Mouse (Mus musculus) hindbrain, embryonic 14.5 days (tissue): ENCODE results near the gene Trim44. TPM values are rescaled to one million over a fixed set of nuclear protein-coding genes. Genes with fewer than 3 reads are reported as not detected.

ENCODE experiments used
- ATAC-seq: fragments of 200-750 bp; cut with Nextera tagmentation; 2 replicates; pipeline ENCODE4 v1.8.0; 2017; ENCODE audit warnings: moderate number of reproducible peaks, mild to moderate bottlenecking, moderate TSS enrichment, moderate library complexity; ENCODE audit not compliant: low FRiP score
- DNase-seq: peaks from one replicate; pipeline ENCODE4 v3.0.0-alpha.2; 2015; ENCODE audit warnings: low spot score
- H3K27ac ChIP-seq: fragments of 300-500 bp; sonication (generic); 2 replicates; pipeline ENCODE4 v1.5.1; 2014; ENCODE audit warnings: mild to moderate bottlenecking, moderate library complexity
- H3K27me3 ChIP-seq: fragments of 300-500 bp; sonication (generic); 2 replicates; pipeline ENCODE4 v1.6.1; 2014; ENCODE audit warnings: mild to moderate bottlenecking, low read length, mixed read lengths; ENCODE audit not compliant: control insufficient read depth, insufficient read depth
- H3K36me3 ChIP-seq: fragments of 300-500 bp; sonication (generic); replicated peaks from 2 replicates; pipeline ENCODE4 v1.6.1; 2014; ENCODE audit not compliant: control insufficient read depth, insufficient read depth
- H3K4me1 ChIP-seq: fragments of 300-500 bp; sonication (generic); replicated peaks from 2 replicates; pipeline ENCODE4 v1.6.1; 2014; ENCODE audit warnings: antibody characterized with exemption, low read length, mixed read lengths; ENCODE audit not compliant: control insufficient read depth, insufficient read depth
- H3K4me2 ChIP-seq: fragments of 300-500 bp; sonication (generic); replicated peaks from 2 replicates; pipeline ENCODE4 v1.6.1; 2014; ENCODE audit warnings: mild to moderate bottlenecking, moderate library complexity
- H3K4me3 ChIP-seq: fragments of 300-500 bp; sonication (generic); replicated peaks from 2 replicates; pipeline ENCODE4 v1.5.1; 2014; ENCODE audit warnings: mild to moderate bottlenecking, low read length
- H3K9ac ChIP-seq: fragments of 300-500 bp; sonication (generic); 2 replicates; pipeline ENCODE4 v1.6.1; 2014
- H3K9me3 ChIP-seq: fragments of 300-500 bp; sonication (generic); 2 replicates; pipeline ENCODE4 v1.6.1; 2016; ENCODE audit warnings: low read length; ENCODE audit not compliant: control insufficient read depth
- WGBS: fragments of 180-500 bp; shearing (Covaris S2); extraction: QIAGEN DNeasy Blood & Tissue Kit; methylation state at CpG from one replicate; pipeline ENCODE4 v1.1.7; 2014; 5-methylcytosine and 5-hydroxymethylcytosine counted together
- polyA plus RNA-seq: library from polyadenylated mRNA; unstranded; fragments of >200 nt; fragmentation: Nextera tagmentation; extraction: Ambion mirVana; gene quantifications from 2 replicates; pipeline ENCODE4 v1.2.1, GENCODE M21; 2014

Gene Trim44
- polyA plus RNA-seq, 1 experiment from 2014 or later = 74.2 TPM

- no peak for DNase-seq
- Histone ChIP-seq H3K27me3 (no peaks in the 10 kb centered on the region), H3K9me3 (no peaks in the 10 kb centered on the region), H3K9ac (no peak overlapping the region), H3K4me3 (no peak overlapping the region), H3K36me3 (no peaks in the 10 kb centered on the region), H3K27ac (no peak overlapping the region), H3K4me2 (no peak overlapping the region), H3K4me1 (no peaks in the 10 kb centered on the region)
- 70% methylated on average over 3 of the region's 3 CpGs for WGBS
- ATAC-seq = no peak
Observed at GRCm38 (mm10) chr2:102287369-102287768, 120.3 kb downstream of the Trim44 start.

- Histone ChIP-seq H3K9ac (no peak overlapping the region), H3K9me3 (no peaks in the 10 kb centered on the region), H3K4me2 (no peak overlapping the region), H3K4me1 (peaks cover 8% of the 10 kb centered on the region; the same call in 1 of the 2 replicates), H3K27ac (no peak overlapping the region), H3K27me3 (no peaks in the 10 kb centered on the region), H3K36me3 (no peaks in the 10 kb centered on the region), H3K4me3 (no peak overlapping the region)
- WGBS = 85% methylated on average over 7 of the region's 7 CpGs
- DNase-seq (no peak), ATAC-seq (no peak)
Observed at GRCm38 (mm10) chr2:102282081-102282480, 125.5 kb downstream of the Trim44 start.

GRCm38 (mm10) chr2:102279779-102280178, 127.8 kb downstream of the Trim44 start:
- no peaks in the 10 kb centered on the region for H3K9me3 ChIP-seq
- no peak overlapping the region for H3K9ac ChIP-seq
- WGBS = 49% methylated on average over 7 of the region's 7 CpGs
- H3K36me3 ChIP-seq = no peaks in the 10 kb centered on the region
- peaks cover 8% of the 10 kb centered on the region; the same call in 1 of the 2 replicates for H3K4me1 ChIP-seq
- no peak for DNase-seq
- H3K4me2 ChIP-seq = no peak overlapping the region
- no peak overlapping the region for H3K27ac ChIP-seq
- H3K4me3 ChIP-seq = no peak overlapping the region
- H3K27me3 ChIP-seq = no peaks in the 10 kb centered on the region
- ATAC-seq = no peak

GRCm38 (mm10) chr2:102277946-102278345, 129.7 kb downstream of the Trim44 start:
- no peaks in the 10 kb centered on the region for H3K9me3 ChIP-seq
- H3K27me3 ChIP-seq = no peaks in the 10 kb centered on the region
- H3K9ac ChIP-seq = no peak overlapping the region
- H3K4me2 ChIP-seq = no peak overlapping the region
- ATAC-seq (no peak), DNase-seq (no peak)
- peak overlapping the region; percentile 69; the same call in 1 of the 2 replicates for H3K27ac ChIP-seq
- 64% methylated on average over 1 of the region's 1 CpGs for WGBS
- H3K4me1 ChIP-seq = peaks cover 8% of the 10 kb centered on the region; the same call in 1 of the 2 replicates
- H3K4me3 ChIP-seq = no peak overlapping the region
- no peaks in the 10 kb centered on the region for H3K36me3 ChIP-seq

- Histone ChIP-seq H3K9me3 (no peaks in the 10 kb centered on the region), H3K4me2 (no peak overlapping the region), H3K4me3 (no peak overlapping the region), H3K27me3 (no peaks in the 10 kb centered on the region), H3K4me1 (peaks cover 8% of the 10 kb centered on the region; the same call in 1 of the 2 replicates), H3K9ac (no peak overlapping the region), H3K36me3 (no peaks in the 10 kb centered on the region), H3K27ac (no peak overlapping the region)
- no peak for DNase-seq
- 85% methylated on average over 7 of the region's 7 CpGs for WGBS
- no peak for ATAC-seq
Observed at GRCm38 (mm10) chr2:102273280-102273679, 134.3 kb downstream of the Trim44 start.

- DNase-seq (no peak), ATAC-seq (no peak)
- H3K4me3 ChIP-seq = no peak overlapping the region
- no peaks in the 10 kb centered on the region for H3K36me3 ChIP-seq
- no peak overlapping the region for H3K4me2 ChIP-seq
- no peaks in the 10 kb centered on the region for H3K27me3 ChIP-seq
- no peaks in the 10 kb centered on the region for H3K4me1 ChIP-seq
- no peak overlapping the region for H3K27ac ChIP-seq
- 69% methylated on average over 13 of the region's 13 CpGs for WGBS
- no peaks in the 10 kb centered on the region for H3K9me3 ChIP-seq
- no peak overlapping the region for H3K9ac ChIP-seq
Observed at GRCm38 (mm10) chr2:102267582-102268339, 139.9 kb downstream of the Trim44 start.

- 91% methylated on average over 3 of the region's 3 CpGs for WGBS
- H3K9ac ChIP-seq = no peak overlapping the region
- no peaks in the 10 kb centered on the region for H3K9me3 ChIP-seq
Observed at GRCm38 (mm10) chr2:102266911-102267310, 140.7 kb downstream of the Trim44 start.

GRCm38 (mm10) chr2:102259139-102259538, 148.5 kb downstream of the Trim44 start:
- Histone ChIP-seq H3K4me3 (no peak overlapping the region), H3K27ac (no peak overlapping the region), H3K9me3 (no peaks in the 10 kb centered on the region), H3K4me2 (peak overlapping the region; percentile 21), H3K4me1 (peaks cover 22% of the 10 kb centered on the region; the same call in 1 of the 2 replicates), H3K9ac (peak overlapping the region; percentile 35; the same call in 1 of the 2 replicates), H3K27me3 (no peaks in the 10 kb centered on the region), H3K36me3 (no peaks in the 10 kb centered on the region)
- 20% methylated on average over 13 of the region's 13 CpGs for WGBS
- ATAC-seq = peak; percentile 38; the same call in 1 of the 2 replicates
- no peak for DNase-seq

More at GRCm38 (mm10) chr2:102266911-102267310, 140.7 kb downstream of the Trim44 start:
- Histone ChIP-seq H3K4me1 (no peaks in the 10 kb centered on the region), H3K4me2 (no peak overlapping the region), H3K27me3 (no peaks in the 10 kb centered on the region), H3K36me3 (no peaks in the 10 kb centered on the region), H3K4me3 (no peak overlapping the region), H3K27ac (no peak overlapping the region)
- DNase-seq (no peak), ATAC-seq (no peak)

- Histone ChIP-seq H3K27ac (no peak overlapping the region), H3K4me2 (peak overlapping the region; percentile 21; the same call in 1 of the 2 replicates), H3K9me3 (no peaks in the 10 kb centered on the region), H3K36me3 (no peaks in the 10 kb centered on the region), H3K4me1 (peaks cover 22% of the 10 kb centered on the region; the same call in 1 of the 2 replicates), H3K27me3 (no peaks in the 10 kb centered on the region), H3K4me3 (no peak overlapping the region), H3K9ac (0 out of 2 replicates have a peak overlapping the region, but pooled peaks have one; percentile 35)
- ATAC-seq (peak; percentile 43), DNase-seq (no peak)
- WGBS = 28% methylated on average over 8 of the region's 8 CpGs
Observed at GRCm38 (mm10) chr2:102258682-102259081, 148.9 kb downstream of the Trim44 start.
